Mouse (Mus musculus) hindbrain, postnatal 0 days (tissue): Measurements from ENCODE around the gene Rpl34. TPM values are rescaled to one million over a fixed set of nuclear protein-coding genes. Genes with fewer than 3 reads are reported as not detected.

Experiments
- ATAC-seq: fragments of 200-750 bp; cut with Nextera tagmentation; 2 replicates; pipeline ENCODE4 v1.8.0; 2017; ENCODE audit warnings: mild to moderate bottlenecking, moderate TSS enrichment, moderate library complexity
- DNase-seq: peaks from one replicate; pipeline ENCODE4 v3.0.0-alpha.2; 2015; ENCODE audit warnings: low spot score
- H3K27ac ChIP-seq: fragments of 300-500 bp; sonication (generic); 2 replicates; pipeline ENCODE4 v1.5.1; 2014; ENCODE audit warnings: mild to moderate bottlenecking
- H3K27me3 ChIP-seq: fragments of 300-500 bp; sonication (generic); 2 replicates; pipeline ENCODE4 v1.6.1; 2014; ENCODE audit warnings: low read length, mixed read lengths; ENCODE audit not compliant: insufficient read depth
- H3K36me3 ChIP-seq: fragments of 300-500 bp; sonication (generic); 2 replicates; pipeline ENCODE4 v1.6.1; 2014; ENCODE audit warnings: low read length, mixed read lengths; ENCODE audit not compliant: insufficient read depth
- H3K4me1 ChIP-seq: fragments of 300-500 bp; sonication (generic); 2 replicates; pipeline ENCODE4 v1.6.1; 2014; ENCODE audit warnings: antibody characterized with exemption, low read length, mixed read lengths; ENCODE audit not compliant: insufficient read depth
- H3K4me2 ChIP-seq: fragments of 300-500 bp; sonication (generic); 2 replicates; pipeline ENCODE4 v1.6.1; 2014; ENCODE audit warnings: low read depth, mild to moderate bottlenecking, low read length, moderate library complexity, mixed read lengths
- H3K4me3 ChIP-seq: fragments of 300-500 bp; sonication (generic); 2 replicates; pipeline ENCODE4 v1.5.1; 2014; ENCODE audit warnings: low read length
- H3K9ac ChIP-seq: fragments of 300-500 bp; sonication (generic); replicated peaks from 2 replicates; pipeline ENCODE4 v1.6.1; 2014; ENCODE audit warnings: mild to moderate bottlenecking, low read length, moderate library complexity, mixed read lengths
- H3K9me3 ChIP-seq: fragments of 300-500 bp; sonication (generic); 2 replicates; pipeline ENCODE4 v1.6.1; 2016; ENCODE audit warnings: low read length, mixed read lengths
- CTCF ChIP-seq: IDR thresholded peaks from 2 replicates; pipeline ENCODE4 v1.5.1; 2016; ENCODE audit warnings: antibody characterized with exemption, control low read depth, low read depth
- WGBS: fragments of 180-500 bp; shearing (Covaris S2); extraction: QIAGEN DNeasy Blood & Tissue Kit; methylation state at CpG from one replicate; pipeline ENCODE4 v1.1.7; 2014; 5-methylcytosine and 5-hydroxymethylcytosine counted together
- polyA plus RNA-seq: library from polyadenylated mRNA; unstranded; fragments of >200 nt; fragmentation: Nextera tagmentation; extraction: Ambion mirVana; gene quantifications from 2 replicates; pipeline ENCODE4 v1.2.1, GENCODE M21; 2015
- total RNA-seq: library from RNA; depleted of rRNA; stranded (reverse); fragments of >200 nt; gene quantifications from 2 replicates; pipeline ENCODE4 v1.2.3, GENCODE M21; 2014

Gene Rpl34
- total and polyA plus RNA-seq, 2 experiments from 2014 or later = 543 to 622 TPM

GRCm38 (mm10) chr3:130727036-130727435, 3.2 kb downstream of the Rpl34 start:
- 79% methylated on average over 1 of the region's 1 CpGs for WGBS
- ATAC-seq (no peak), DNase-seq (no peak)
- TF ChIP-seq CTCF = no peak
- Histone ChIP-seq H3K9ac (no peak overlapping the region), H3K27ac (no peak overlapping the region), H3K27me3 (no peaks in the 10 kb centered on the region), H3K9me3 (no peaks in the 10 kb centered on the region), H3K4me1 (no peaks in the 10 kb centered on the region; the same call in 1 of the 2 replicates), H3K4me2 (no peak overlapping the region), H3K36me3 (peaks cover 28% of the 10 kb centered on the region), H3K4me3 (no peak overlapping the region)

GRCm38 (mm10) chr3:130725718-130726117, 4.5 kb downstream of the Rpl34 start:
- no peaks in the 10 kb centered on the region for H3K27me3 ChIP-seq
- no peak for DNase-seq
- H3K4me3 ChIP-seq = no peak overlapping the region
- H3K4me1 ChIP-seq = no peaks in the 10 kb centered on the region
- no peak overlapping the region for H3K4me2 ChIP-seq
- 73% methylated on average over 2 of the region's 2 CpGs for WGBS
- H3K9me3 ChIP-seq = no peaks in the 10 kb centered on the region
- H3K36me3 ChIP-seq = peaks cover 28% of the 10 kb centered on the region
- no peak for ATAC-seq
- H3K27ac ChIP-seq = no peak overlapping the region
- no peak overlapping the region for H3K9ac ChIP-seq
- no peak for TF ChIP-seq CTCF

- peaks cover 23% of the 10 kb centered on the region for H3K36me3 ChIP-seq
- WGBS = 76% methylated on average over 11 of the region's 11 CpGs
- no peak overlapping the region for H3K9ac ChIP-seq
- DNase-seq (no peak), ATAC-seq (no peak)
- no peak overlapping the region for H3K4me3 ChIP-seq
- peak; percentile 20; the same call in 1 of the 2 replicates for TF ChIP-seq CTCF
- H3K27ac ChIP-seq = no peak overlapping the region
- H3K9me3 ChIP-seq = no peaks in the 10 kb centered on the region
- no peaks in the 10 kb centered on the region for H3K4me1 ChIP-seq
- H3K4me2 ChIP-seq = no peak overlapping the region
- H3K27me3 ChIP-seq = no peaks in the 10 kb centered on the region
Observed at GRCm38 (mm10) chr3:130722733-130723478, 7.3 kb downstream of the Rpl34 start.

- H3K27ac ChIP-seq = no peak overlapping the region
- DNase-seq (no peak), ATAC-seq (no peak)
- no peaks in the 10 kb centered on the region for H3K27me3 ChIP-seq
- TF ChIP-seq CTCF = no peak
- H3K36me3 ChIP-seq = no peaks in the 10 kb centered on the region
- H3K9ac ChIP-seq = no peak overlapping the region
- WGBS = 88% methylated on average over 4 of the region's 4 CpGs
- H3K9me3 ChIP-seq = no peaks in the 10 kb centered on the region
- H3K4me3 ChIP-seq = no peak overlapping the region
- no peaks in the 10 kb centered on the region for H3K4me1 ChIP-seq
- H3K4me2 ChIP-seq = no peak overlapping the region
Observed at GRCm38 (mm10) chr3:130720225-130720624, 10.0 kb downstream of the Rpl34 start.

GRCm38 (mm10) chr3:130718871-130719270, 11.3 kb downstream of the Rpl34 start:
- Histone ChIP-seq H3K27me3 (no peaks in the 10 kb centered on the region), H3K4me3 (no peak overlapping the region), H3K4me1 (no peaks in the 10 kb centered on the region), H3K27ac (no peak overlapping the region), H3K9ac (no peak overlapping the region), H3K36me3 (no peaks in the 10 kb centered on the region), H3K9me3 (no peaks in the 10 kb centered on the region), H3K4me2 (no peak overlapping the region)
- no peak for TF ChIP-seq CTCF
- DNase-seq (no peak), ATAC-seq (no peak)
- 93% methylated on average over 4 of the region's 4 CpGs for WGBS

- Histone ChIP-seq H3K9ac (no peak overlapping the region), H3K4me1 (no peaks in the 10 kb centered on the region), H3K27me3 (no peaks in the 10 kb centered on the region), H3K36me3 (no peaks in the 10 kb centered on the region), H3K27ac (no peak overlapping the region), H3K9me3 (no peaks in the 10 kb centered on the region), H3K4me3 (no peak overlapping the region), H3K4me2 (no peak overlapping the region)
- ATAC-seq (no peak), DNase-seq (no peak)
- TF ChIP-seq CTCF = no peak
- 93% methylated on average over 7 of the region's 7 CpGs for WGBS
Observed at GRCm38 (mm10) chr3:130716555-130716954, 13.6 kb downstream of the Rpl34 start.
